In genomic region chr6:144596536-144597210, GRCm38 (mm10) we compare ENCODE assay signal across 12 mouse cellular contexts.
DNase-seq lines count a peak whose midpoint lies in the region; ATAC-seq lines count a peak whose summit lies in the region.
"Had no signal": no experiment of that assay in that cellular context is flagged by ENCODE, and none has a peak within 500 bp of the region (broad histone marks: within the 10 kb centered on the region; RNA-seq: fewer than 3 reads in every experiment).

No protein-coding gene starts in this region.

- WGBS in hindbrain, embryonic 15.5 days = 58% methylated on average over 8 of the region's 8 CpGs
- 74% methylated on average over 8 of the region's 8 CpGs for WGBS in hindbrain, embryonic 10.5 days
- WGBS in midbrain, embryonic 15.5 days = 59% methylated on average over 8 of the region's 8 CpGs
- WGBS in midbrain, embryonic 10.5 days = 75% methylated on average over 8 of the region's 8 CpGs
- 32% methylated on average over 8 of the region's 8 CpGs for WGBS in kidney, embryonic 16.5 days
- 30% methylated on average over 8 of the region's 8 CpGs for WGBS in stomach, embryonic 14.5 days

- H3K9me3 ChIP-seq in hindbrain, embryonic 15.5 days = no peaks in the 10 kb centered on the region
- no peaks in the 10 kb centered on the region for H3K9me3 ChIP-seq in hindbrain, embryonic 10.5 days
- H3K9me3 ChIP-seq in midbrain, embryonic 15.5 days = no peaks in the 10 kb centered on the region
- no peaks in the 10 kb centered on the region for H3K9me3 ChIP-seq in midbrain, embryonic 10.5 days (replicated peaks)
- no peaks in the 10 kb centered on the region for H3K9me3 ChIP-seq in kidney, embryonic 16.5 days (ENCODE audit: low read length)
- no peaks in the 10 kb centered on the region for H3K9me3 ChIP-seq in stomach, embryonic 14.5 days (ENCODE audit: control insufficient read depth, low read depth, low read length)

- DNase-seq in hindbrain, embryonic 10.5 days (ENCODE audit: low spot score) = no peak
- no peak for DNase-seq in midbrain, embryonic 10.5 days (ENCODE audit: low spot score)
- no peak for DNase-seq in adipocyte (ENCODE audit: low spot score)
- DNase-seq: cerebellum, adult 11-12 months; thymus, postnatal 4 days had no signal

- H3K27ac ChIP-seq in hindbrain, embryonic 15.5 days (replicated peaks) = no peak overlapping the region
- no peak overlapping the region for H3K27ac ChIP-seq in hindbrain, embryonic 10.5 days
- no peak overlapping the region for H3K27ac ChIP-seq in midbrain, embryonic 15.5 days
- no peak overlapping the region for H3K27ac ChIP-seq in midbrain, embryonic 10.5 days (replicated peaks)
- no peak overlapping the region for H3K27ac ChIP-seq in kidney, embryonic 16.5 days (ENCODE audit: low read length)
- no peak overlapping the region for H3K27ac ChIP-seq in stomach, embryonic 14.5 days (ENCODE audit: low read length)

- peaks cover 16% of the 10 kb centered on the region for H3K4me1 ChIP-seq in hindbrain, embryonic 15.5 days (replicated peaks)
- H3K4me1 ChIP-seq in hindbrain, embryonic 10.5 days (replicated peaks) = peaks cover 19% of the 10 kb centered on the region; the same call in 1 of the 2 replicates
- peaks cover 5% of the 10 kb centered on the region for H3K4me1 ChIP-seq in midbrain, embryonic 15.5 days
- H3K4me1 ChIP-seq in midbrain, embryonic 10.5 days = peaks cover 19% of the 10 kb centered on the region
- H3K4me1 ChIP-seq in kidney, embryonic 16.5 days (ENCODE audit: insufficient read depth, low read length) = peaks cover 11% of the 10 kb centered on the region
- peaks cover 17% of the 10 kb centered on the region; the same call in 1 of the 2 replicates for H3K4me1 ChIP-seq in stomach, embryonic 14.5 days (ENCODE audit: control insufficient read depth, insufficient read depth, low read length)

- no peak overlapping the region for H3K4me3 ChIP-seq in hindbrain, embryonic 15.5 days
- no peak overlapping the region for H3K4me3 ChIP-seq in hindbrain, embryonic 10.5 days
- H3K4me3 ChIP-seq in midbrain, embryonic 15.5 days = no peak overlapping the region
- no peak overlapping the region for H3K4me3 ChIP-seq in midbrain, embryonic 10.5 days
- H3K4me3 ChIP-seq in kidney, embryonic 16.5 days (ENCODE audit: low read length) = no peak overlapping the region
- H3K4me3 ChIP-seq in stomach, embryonic 14.5 days (ENCODE audit: low read depth, low read length) = no peak overlapping the region
- H3K4me3 ChIP-seq: erythroblast, embryonic 14.5 days had no signal

- H3K9ac ChIP-seq in hindbrain, embryonic 15.5 days = no peak overlapping the region
- H3K9ac ChIP-seq in midbrain, embryonic 15.5 days = no peak overlapping the region
- H3K9ac ChIP-seq in kidney, embryonic 16.5 days (replicated peaks; ENCODE audit: low read length) = no peak overlapping the region
- no peak overlapping the region for H3K9ac ChIP-seq in stomach, embryonic 14.5 days (replicated peaks; ENCODE audit: low read depth, low read length)

- ATAC-seq in hindbrain, embryonic 15.5 days (ENCODE audit: low FRiP score, low read depth) = peak; percentile 45; the same call in 1 of the 2 replicates
- peak; percentile 50; the same call in 1 of the 2 replicates for ATAC-seq in midbrain, embryonic 15.5 days (replicated peaks)
- ATAC-seq in kidney, embryonic 16.5 days (ENCODE audit: low FRiP score, low TSS enrichment) = peak; percentile 88
- ATAC-seq in stomach, embryonic 14.5 days (ENCODE audit: insufficient number of reproducible peaks, insufficient read depth, low FRiP score, low read depth) = peak; percentile 88
- no peak for ATAC-seq in CD4-positive, CD25-positive, alpha-beta regulatory T cell, adult 4 months

- H3K4me2 ChIP-seq in hindbrain, embryonic 15.5 days = no peak overlapping the region
- no peak overlapping the region for H3K4me2 ChIP-seq in midbrain, embryonic 15.5 days
- no peak overlapping the region for H3K4me2 ChIP-seq in kidney, embryonic 16.5 days (replicated peaks; ENCODE audit: low read depth, low read length)
- no peak overlapping the region for H3K4me2 ChIP-seq in stomach, embryonic 14.5 days (replicated peaks; ENCODE audit: low read depth, low read length)

- H3K36me3 ChIP-seq in hindbrain, embryonic 15.5 days = no peaks in the 10 kb centered on the region
- no peaks in the 10 kb centered on the region for H3K36me3 ChIP-seq in hindbrain, embryonic 10.5 days
- no peaks in the 10 kb centered on the region for H3K36me3 ChIP-seq in midbrain, embryonic 15.5 days (replicated peaks)
- H3K36me3 ChIP-seq in midbrain, embryonic 10.5 days = no peaks in the 10 kb centered on the region
- no peaks in the 10 kb centered on the region for H3K36me3 ChIP-seq in kidney, embryonic 16.5 days (ENCODE audit: insufficient read depth, low read length)
- no peaks in the 10 kb centered on the region for H3K36me3 ChIP-seq in stomach, embryonic 14.5 days (ENCODE audit: control insufficient read depth, insufficient read depth, low read length)

- no peaks in the 10 kb centered on the region for H3K27me3 ChIP-seq in hindbrain, embryonic 15.5 days
- H3K27me3 ChIP-seq in hindbrain, embryonic 10.5 days (ENCODE audit: insufficient read depth, poor library complexity, severe bottlenecking) = no peaks in the 10 kb centered on the region
- no peaks in the 10 kb centered on the region for H3K27me3 ChIP-seq in midbrain, embryonic 15.5 days (replicated peaks)
- H3K27me3 ChIP-seq in midbrain, embryonic 10.5 days (ENCODE audit: low read depth, poor library complexity, severe bottlenecking) = no peaks in the 10 kb centered on the region
- H3K27me3 ChIP-seq in kidney, embryonic 16.5 days (ENCODE audit: insufficient read depth, low read length) = no peaks in the 10 kb centered on the region
- H3K27me3 ChIP-seq in stomach, embryonic 14.5 days (ENCODE audit: control insufficient read depth, insufficient read depth, low read length) = 0 out of 2 replicates have a peak, but pooled peaks cover 3% of the 10 kb centered on the region
- H3K27me3 ChIP-seq: CH12.LX had no signal
